ENCODE assay signal across 8 mouse cellular contexts in the genomic region with DNA sequence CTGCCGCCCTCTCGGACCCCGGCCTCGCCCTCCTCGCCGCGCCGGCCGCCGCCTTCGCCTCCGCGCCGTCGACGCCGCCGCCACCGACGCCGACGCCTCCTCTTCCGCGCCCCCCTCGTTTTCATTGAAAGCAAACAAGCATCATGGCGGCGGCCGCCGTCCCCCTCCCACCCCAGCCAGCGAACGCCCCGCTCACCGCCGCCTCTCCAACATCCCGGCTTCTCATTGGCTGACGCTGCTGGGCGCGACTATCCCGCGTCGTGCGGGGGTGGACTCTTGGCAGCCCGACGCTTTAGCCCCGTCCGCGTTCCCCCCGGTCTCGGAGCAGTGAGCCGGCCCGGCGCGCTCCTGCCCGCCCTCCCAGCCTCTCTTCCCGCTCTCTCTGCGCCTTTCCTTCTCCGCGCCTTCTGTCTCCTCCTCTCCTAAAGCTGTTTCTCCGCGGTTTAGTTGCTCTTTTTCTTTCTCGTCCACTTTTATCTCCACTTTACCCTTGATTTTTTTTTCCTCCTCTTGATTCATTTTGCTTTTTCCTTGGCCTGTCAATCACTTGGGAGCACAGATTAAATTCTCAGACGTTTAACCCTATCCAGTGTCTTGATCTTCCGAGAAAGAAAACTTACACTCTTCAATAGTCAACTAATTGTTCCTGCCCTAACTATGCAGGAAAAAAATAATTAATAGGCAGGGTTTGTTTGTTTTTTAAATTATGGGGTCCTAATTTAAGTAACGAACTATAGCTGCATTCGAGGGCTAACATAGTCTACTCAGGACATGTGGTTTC. TPM values are rescaled to one million over a fixed set of nuclear protein-coding genes. Genes with fewer than 3 reads are reported as not detected.
DNase-seq lines count a peak whose midpoint lies in the region; ATAC-seq lines count a peak whose summit lies in the region.

A gene (minus strand): TSS at position 169 of the 781 bp plus-strand sequence.

- peak; percentile 97 for DNase-seq in B cell, adult 2 months
- peak; percentile 99 for DNase-seq in brain, adult 2 months (ENCODE audit: low read depth, low spot score)
- peak; percentile 99 for DNase-seq in heart, embryonic 10.5 days (ENCODE audit: low spot score)
- peak; percentile 99 for DNase-seq in liver
- DNase-seq in spleen, postnatal 4 days (ENCODE audit: low spot score in 2 of 2) = peak; percentile 98 to 99

- H3K4me3 ChIP-seq in heart, embryonic 10.5 days = peak within 1 kb of the TSS; percentile 98
- peak within 1 kb of the TSS; percentile 97 for H3K4me3 ChIP-seq in kidney, embryonic 15.5 days (replicated peaks)

- H3K4me2 ChIP-seq in kidney, embryonic 15.5 days = peak within 1 kb of the TSS; percentile 69

- 1% methylated on average over 65 of the region's 65 CpGs for WGBS in heart, embryonic 10.5 days
- WGBS in kidney, embryonic 15.5 days = under 1% methylated on average over 60 of the region's 65 CpGs

- H3K9ac ChIP-seq in kidney, embryonic 15.5 days = peak within 1 kb of the TSS; percentile 97

- 0 out of 2 replicates have a peak, but pooled peaks cover 7% of the 10 kb centered on the region for H3K36me3 ChIP-seq in heart, embryonic 10.5 days
- peaks cover 4% of the 10 kb centered on the region for H3K36me3 ChIP-seq in kidney, embryonic 15.5 days

- H3K27ac ChIP-seq in heart, embryonic 10.5 days = peak within 1 kb of the TSS; percentile 100
- peak within 1 kb of the TSS; percentile 96 for H3K27ac ChIP-seq in kidney, embryonic 15.5 days

- no peaks in the 10 kb centered on the region for H3K9me3 ChIP-seq in heart, embryonic 10.5 days
- H3K9me3 ChIP-seq in kidney, embryonic 15.5 days (replicated peaks) = no peaks in the 10 kb centered on the region

- peak; percentile 96 for ATAC-seq in erythroblast, adult 5-6 weeks (replicated peaks; ENCODE audit: low FRiP score, poor library complexity, severe bottlenecking)
- peak; percentile 97 for ATAC-seq in kidney, embryonic 15.5 days (replicated peaks; ENCODE audit: low FRiP score)
- peak; percentile 99 for ATAC-seq in monocyte, adult 5-6 weeks (replicated peaks; ENCODE audit: insufficient number of reproducible peaks, low FRiP score, low TSS enrichment, poor library complexity, severe bottlenecking)

- H3K27me3 ChIP-seq in heart, embryonic 10.5 days (ENCODE audit: insufficient read depth, poor library complexity, severe bottlenecking) = no peaks in the 10 kb centered on the region
- H3K27me3 ChIP-seq in kidney, embryonic 15.5 days = no peaks in the 10 kb centered on the region

- peaks cover 21% of the 10 kb centered on the region for H3K4me1 ChIP-seq in heart, embryonic 10.5 days
- H3K4me1 ChIP-seq in kidney, embryonic 15.5 days = peaks cover 27% of the 10 kb centered on the region

RNA-seq across cellular contexts. Expression of the gene that starts here (rescaled TPM):
- total RNA-seq in erythroblast, adult 5-6 weeks (2015; ENCODE audit: low replicate concordance) = 32.4 and 50.1 TPM in 2 replicates
- total RNA-seq in erythroblast, adult 5-6 weeks (2017; ENCODE audit: low replicate concordance) = 40.0 and 52.0 TPM in 2 replicates
- 47.0 and 56.0 TPM in 2 replicates for polyA plus RNA-seq in heart, embryonic 10.5 days (2016; fragmentation: Nextera tagmentation; extraction: Ambion mirVana)
- polyA plus RNA-seq in kidney, embryonic 15.5 days (2015; fragmentation: Nextera tagmentation; extraction: Ambion mirVana) = 67.1 and 70.8 TPM in 2 replicates
- total RNA-seq in monocyte, adult 5-6 weeks (2017) = 46.7 to 79.0 TPM (median 53.2 TPM) in 3 replicates

Comparison
In these comparisons a context has a peak if more than half of its experiments do, and no peak if none do; other contexts are left out.
1. Peak in every context shown above with its lines: DNase-seq, ATAC-seq, H3K4me3 ChIP-seq and H3K27ac ChIP-seq.